Mouse (Mus musculus): ENCODE measurements around the gene Ankrd6. TPM values are rescaled to one million over a fixed set of nuclear protein-coding genes. Genes with fewer than 3 reads are reported as not detected.
"Not testable (repeated sequence)": the region's sequence is repeated elsewhere in the genome, so short reads cannot be mapped to it uniquely, and the experiment has no call there.

Gene Ankrd6
- 10 to 100 TPM; 34.8 to 35.6 TPM for total RNA-seq (2021)

DNA sequence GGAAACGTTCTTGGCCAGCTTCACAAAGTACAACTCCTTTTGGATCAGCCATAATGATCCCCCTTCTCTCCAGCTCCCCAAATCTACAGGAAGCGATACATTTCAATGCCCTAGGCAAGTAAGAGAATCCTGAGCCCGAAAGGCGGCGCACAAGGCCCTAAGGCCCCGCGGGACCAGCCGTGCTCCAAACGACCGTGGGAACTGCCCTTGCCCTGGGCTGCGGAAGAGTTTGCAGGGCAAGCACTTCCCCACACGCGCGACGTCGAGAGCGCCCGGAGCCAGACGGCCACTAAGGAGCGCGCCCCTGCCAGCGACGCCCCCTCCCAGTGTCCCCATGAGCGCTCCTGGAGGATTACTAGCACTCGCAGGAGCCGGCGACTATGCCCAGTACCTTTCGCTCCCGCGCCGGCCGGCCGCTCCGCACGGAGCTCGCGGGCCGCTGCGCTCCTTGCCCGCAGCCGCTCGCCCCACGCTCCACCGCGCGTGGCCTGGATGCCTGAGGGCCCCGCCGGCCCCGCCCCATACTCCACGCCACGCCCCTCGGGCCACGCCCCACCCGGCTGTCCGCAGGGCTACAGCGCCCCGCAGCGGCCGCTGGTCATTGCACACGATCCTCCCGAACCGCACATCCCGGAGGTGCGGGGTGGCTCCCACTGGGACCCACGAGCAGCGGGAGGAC, at the start of gene Ankrd6:
Gene Ankrd6, minus strand, starts transcription at position 486 of the 679 bp plus-strand sequence.
- DNase-seq (ENCODE audit: extremely low spot score in 1 of 2, low spot score in 1 of 2): peak; percentile 81 to 84

- DNase-seq (ENCODE audit: extremely low spot score in 1 of 2, low spot score in 1 of 2): no peak
Measured at GRCm38 (mm10) chr4:32998996-32999395, 48.4 kb upstream of the Ankrd6 start.

DNA sequence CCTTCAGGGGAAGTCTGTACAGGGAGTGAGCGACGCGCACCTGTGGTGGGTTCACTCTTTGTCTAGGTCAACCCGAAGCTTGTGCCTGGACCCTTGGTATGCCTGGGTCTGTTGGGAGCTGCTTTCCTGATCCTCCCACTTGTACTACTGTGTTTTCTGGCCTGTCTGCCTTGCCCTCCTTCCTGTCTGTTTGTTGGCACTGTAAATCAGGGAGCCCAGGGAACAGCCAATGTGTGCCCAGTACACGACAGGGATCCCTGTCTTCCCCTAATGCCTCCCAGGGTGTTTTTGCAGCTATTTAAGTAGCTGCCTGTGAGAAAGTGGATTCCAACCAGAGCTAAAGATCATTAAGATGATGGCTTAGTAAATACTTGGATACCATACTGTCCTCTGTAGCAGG, 46.9 kb upstream of the Ankrd6 start:
- DNase-seq (ENCODE audit: extremely low spot score in 1 of 2, low spot score in 1 of 2): no peak

GRCm38 (mm10) chr4:32996083-32996482, 45.4 kb upstream of the Ankrd6 start:
- DNase-seq (ENCODE audit: extremely low spot score in 1 of 2, low spot score in 1 of 2): no peak

DNA sequence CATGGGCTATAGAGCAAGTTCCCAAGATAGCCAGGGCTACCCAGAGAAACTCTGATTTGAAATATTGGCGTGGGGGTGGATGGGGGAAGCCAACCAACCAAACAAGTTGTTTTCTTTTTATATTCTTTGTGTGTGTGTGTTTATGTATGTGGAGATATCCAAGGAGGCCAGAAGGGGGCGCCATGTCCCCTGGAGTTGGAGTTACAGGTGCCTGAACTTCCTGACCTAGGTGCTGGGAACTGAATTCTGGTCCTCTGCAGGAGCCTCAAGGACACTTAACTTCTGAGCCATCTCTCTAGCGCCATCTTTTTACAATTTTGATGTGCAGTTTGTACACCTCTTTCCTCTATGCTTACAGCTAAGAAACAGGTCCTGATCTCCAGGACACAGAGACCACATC, 43.5 kb upstream of the Ankrd6 start:
- DNase-seq (ENCODE audit: extremely low spot score in 1 of 2, low spot score in 1 of 2): no peak

- DNase-seq (ENCODE audit: extremely low spot score in 1 of 2, low spot score in 1 of 2): no peak
Measured at GRCm38 (mm10) chr4:32989346-32989745, 38.7 kb upstream of the Ankrd6 start.

DNA sequence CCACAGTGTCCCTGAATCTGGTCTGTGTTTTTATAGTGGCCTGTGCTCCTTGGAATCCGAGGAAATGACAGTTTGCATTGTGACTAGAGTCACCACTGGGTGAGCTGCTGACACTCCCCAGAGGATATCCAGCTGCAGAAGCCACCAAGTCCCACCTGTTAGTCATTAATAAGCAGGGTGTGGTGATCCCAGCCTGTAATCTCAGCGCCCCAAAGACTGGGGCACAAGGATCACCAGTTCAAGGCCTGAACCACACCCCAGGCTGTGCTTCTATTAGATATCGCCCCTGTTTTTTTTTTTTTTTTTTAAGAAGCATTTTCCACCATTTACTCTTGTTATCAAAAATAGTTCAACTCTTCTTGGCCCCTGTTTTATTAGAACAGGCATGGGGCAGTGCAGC, 36.4 kb upstream of the Ankrd6 start:
- DNase-seq (ENCODE audit: extremely low spot score in 1 of 2, low spot score in 1 of 2): no peak

GRCm38 (mm10) chr4:32985684-32986083, 35.0 kb upstream of the Ankrd6 start:
- no peak for DNase-seq (ENCODE audit: extremely low spot score in 1 of 2, low spot score in 1 of 2)

DNA sequence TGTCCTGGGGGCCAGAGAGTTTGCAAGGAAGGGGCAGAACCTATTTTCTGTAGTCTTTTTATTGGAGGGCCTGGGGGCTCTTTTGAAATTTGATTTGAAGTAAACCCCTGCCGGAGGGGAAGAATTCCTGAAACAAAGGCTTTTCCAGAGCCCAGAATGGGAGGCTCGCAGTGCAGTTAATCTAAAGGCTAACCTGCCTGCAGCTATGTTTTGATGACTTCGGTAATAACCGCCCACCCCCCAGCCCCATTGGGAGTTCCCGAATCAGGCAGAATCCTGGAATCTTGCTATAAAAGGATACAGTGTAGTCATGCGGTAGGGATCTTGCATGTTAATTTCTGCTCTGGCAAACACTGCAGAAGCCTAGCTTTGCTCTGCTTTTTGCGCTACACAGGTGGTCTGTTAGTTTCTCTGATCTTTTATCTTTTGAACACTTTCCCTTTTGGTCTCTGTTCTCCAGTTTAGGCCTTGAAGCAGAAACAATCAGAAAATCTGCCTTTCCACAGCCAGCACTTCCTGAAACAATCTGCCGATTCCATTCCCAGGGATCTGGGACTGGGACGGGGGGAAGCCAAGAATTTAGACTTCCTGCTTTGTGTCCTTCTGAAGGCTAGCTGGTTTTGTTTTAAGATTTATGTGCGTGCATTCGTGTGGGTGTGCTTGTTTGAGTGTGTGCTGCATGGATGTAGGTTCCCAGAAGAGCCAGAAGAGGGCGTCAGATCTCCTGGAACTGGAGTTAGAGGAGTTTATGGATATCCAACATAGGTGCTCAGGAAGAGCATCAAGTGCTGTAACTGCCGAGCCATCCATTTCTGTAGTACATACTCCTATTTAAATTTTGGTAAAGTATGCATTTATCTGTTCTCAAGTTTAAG, 34.4 kb upstream of the Ankrd6 start:
- no peak for DNase-seq (ENCODE audit: extremely low spot score in 1 of 2, low spot score in 1 of 2)

DNA sequence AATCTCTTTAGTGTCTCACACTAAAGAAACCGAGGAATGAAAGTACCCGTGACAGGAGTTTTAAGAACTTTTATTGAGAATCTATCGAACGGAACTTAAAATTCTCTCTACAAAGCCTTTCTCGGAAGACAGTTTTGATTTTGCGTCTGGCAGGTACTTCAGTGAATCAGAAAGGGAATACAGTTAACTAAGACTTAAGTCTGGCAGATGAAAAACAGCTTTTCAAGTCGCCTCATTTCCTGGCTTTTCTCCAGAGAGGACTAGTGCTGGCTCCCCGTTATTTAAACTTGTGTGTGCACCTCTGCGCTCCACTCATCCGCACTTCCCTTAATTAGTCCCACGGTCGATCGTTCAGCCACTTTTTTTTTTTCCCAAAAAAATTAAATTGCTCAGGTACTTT, 33.6 kb upstream of the Ankrd6 start:
- no peak for DNase-seq (ENCODE audit: extremely low spot score in 1 of 2, low spot score in 1 of 2)

- peak; percentile 43 to 56 for DNase-seq (ENCODE audit: extremely low spot score in 1 of 2, low spot score in 1 of 2)
Measured at GRCm38 (mm10) chr4:32983176-32984155, 32.8 kb upstream of the Ankrd6 start.

- peak; percentile 16 to 19 for DNase-seq (ENCODE audit: extremely low spot score in 1 of 2, low spot score in 1 of 2)
Measured at GRCm38 (mm10) chr4:32982716-32983175, 32.1 kb upstream of the Ankrd6 start, which contains the start of gene Rragd. Gene Rragd, plus strand, starts transcription at chr4:32983037.

GRCm38 (mm10) chr4:32982041-32982715, 31.5 kb upstream of the Ankrd6 start:
- no peak for DNase-seq (ENCODE audit: extremely low spot score in 1 of 2, low spot score in 1 of 2)

DNA sequence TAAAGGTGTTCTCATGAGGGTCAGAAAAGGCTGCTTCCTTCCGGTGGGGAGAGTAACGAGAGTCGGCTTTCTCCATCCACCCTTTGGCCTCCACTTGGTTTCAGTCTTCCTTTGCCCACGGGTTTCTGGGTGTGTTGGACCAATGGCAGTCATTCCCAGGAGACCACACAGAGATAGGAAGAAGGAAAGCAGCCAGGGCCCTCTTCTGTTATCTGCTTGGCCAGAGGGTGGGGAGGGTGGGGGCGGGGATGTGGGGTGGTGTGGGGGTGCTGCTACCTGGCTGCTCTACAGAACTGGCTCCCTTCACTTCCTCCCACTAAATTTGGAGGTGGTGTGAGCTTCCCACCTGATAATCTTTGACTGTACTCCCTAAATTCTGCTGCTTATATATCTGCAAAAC, 31.0 kb upstream of the Ankrd6 start:
- DNase-seq (ENCODE audit: extremely low spot score in 1 of 2, low spot score in 1 of 2): no peak

DNA sequence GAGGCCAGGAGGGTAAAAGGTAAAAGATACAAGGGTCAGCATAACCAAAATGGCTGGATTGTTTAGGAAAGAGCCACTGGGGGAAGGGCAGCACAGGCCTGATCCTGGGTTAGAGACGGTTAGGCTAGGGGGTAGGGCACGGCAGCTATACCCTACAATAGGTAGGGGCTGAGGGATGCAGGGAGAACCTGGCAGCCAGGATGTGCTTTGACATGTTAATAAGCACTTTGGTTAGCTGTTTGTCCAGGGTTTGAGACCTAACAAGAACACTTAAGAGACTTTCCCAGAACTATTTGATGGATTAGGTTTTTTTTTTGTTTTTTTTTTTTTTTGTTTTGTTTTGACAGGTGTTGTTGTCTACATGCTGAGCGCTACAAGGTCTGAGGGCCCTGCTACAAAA, 29.4 kb upstream of the Ankrd6 start:
- DNase-seq (ENCODE audit: extremely low spot score in 1 of 2, low spot score in 1 of 2): no peak

GRCm38 (mm10) chr4:32977331-32977730, 26.7 kb upstream of the Ankrd6 start:
- DNase-seq (ENCODE audit: extremely low spot score in 1 of 2, low spot score in 1 of 2): no peak

DNA sequence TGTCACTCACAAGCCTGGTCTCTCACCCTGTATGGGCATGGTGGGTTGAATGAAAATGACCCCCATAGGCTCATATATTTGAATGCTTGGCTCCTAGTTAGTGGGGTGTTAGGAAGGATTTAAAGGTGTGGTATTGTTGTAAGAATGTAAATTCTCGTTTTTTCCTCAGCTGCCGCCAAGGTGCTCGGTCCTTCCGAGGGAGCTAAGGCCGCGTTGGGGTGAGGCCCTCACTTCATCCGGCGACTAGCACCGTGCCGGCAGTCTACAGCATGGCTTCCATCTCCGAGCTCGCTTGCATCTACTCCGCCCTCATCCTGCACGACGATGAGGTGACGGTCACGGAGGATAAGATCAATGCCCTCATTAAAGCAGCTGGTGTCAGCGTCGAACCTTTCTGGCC, 14.0 kb upstream of the Ankrd6 start:
- DNase-seq (ENCODE audit: extremely low spot score in 1 of 2, low spot score in 1 of 2): not testable (repeated sequence)

DNA sequence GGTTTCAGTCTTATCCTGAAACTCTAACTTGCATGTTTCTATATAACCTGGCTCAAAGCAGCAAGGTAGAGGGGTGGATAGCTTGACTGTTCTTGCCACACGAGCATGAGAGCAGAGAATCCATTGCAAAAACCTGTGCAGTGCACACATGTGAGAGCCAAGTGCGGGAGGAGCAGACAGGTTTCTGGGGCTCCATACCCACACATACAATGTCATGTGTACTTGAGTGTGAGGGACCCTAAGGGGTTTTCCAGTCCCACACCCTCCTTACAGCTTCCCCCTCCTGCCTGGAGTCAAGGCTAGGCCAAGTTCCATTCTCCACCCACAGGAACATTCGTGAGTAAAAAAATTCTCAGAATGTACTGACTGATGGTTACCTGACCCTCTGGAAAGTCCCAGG, 10.8 kb upstream of the Ankrd6 start:
- no peak for DNase-seq (ENCODE audit: extremely low spot score in 1 of 2, low spot score in 1 of 2)

- no peak for DNase-seq (ENCODE audit: extremely low spot score in 1 of 2, low spot score in 1 of 2)
Measured at GRCm38 (mm10) chr4:32956423-32956822, 5.8 kb upstream of the Ankrd6 start.

DNA sequence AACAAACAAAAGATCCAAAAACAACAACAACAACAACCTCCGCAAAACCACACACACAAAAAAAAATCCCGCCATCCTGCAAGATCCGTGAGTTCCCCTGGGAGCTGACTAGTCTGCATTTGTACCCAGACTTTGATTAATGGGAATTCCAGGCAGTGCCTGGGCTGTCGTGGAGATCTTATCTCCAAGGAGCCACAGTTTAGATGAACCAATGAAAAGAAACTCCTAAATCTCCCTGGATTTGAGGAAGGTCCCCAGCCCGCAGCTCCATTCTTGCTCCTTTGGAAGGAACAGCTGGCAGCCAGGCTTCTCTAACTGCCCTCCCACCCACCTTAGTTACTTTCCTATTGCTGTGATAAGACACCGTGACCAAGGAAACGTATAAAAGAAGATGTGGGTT, 2.0 kb upstream of the Ankrd6 start:
- DNase-seq (ENCODE audit: extremely low spot score in 1 of 2, low spot score in 1 of 2): no peak

Data from layer of hippocampus, postnatal 25 days (tissue).